Mouse (Mus musculus) liver, adult 2 months (tissue): ENCODE data around the gene Ttc34. TPM values are rescaled to one million over a fixed set of nuclear protein-coding genes. Genes with fewer than 3 reads are reported as not detected.

Source experiments
- DNase-seq: peaks from one replicate; pipeline ENCODE4 v3.0.0-alpha.2; 2011; ENCODE audit warnings: low read depth, low spot score; ENCODE audit errors: extremely low read depth
- H3K27ac ChIP-seq: fragments of 200-500 bp; replicated peaks from 2 replicates; pipeline ENCODE4 v1.5.1; 2012; ENCODE audit warnings: low read depth, mild to moderate bottlenecking, control low read depth, inconsistent platforms, low read length; ENCODE audit not compliant: insufficient read depth
- H3K27me3 ChIP-seq: fragments of 200-500 bp; 2 replicates; pipeline ENCODE4 v1.6.1; 2012; ENCODE audit warnings: mild to moderate bottlenecking, moderate library complexity, low read length, inconsistent platforms; ENCODE audit not compliant: control insufficient read depth, insufficient read depth
- H3K36me3 ChIP-seq: fragments of 200-500 bp; 2 replicates; pipeline ENCODE4 v1.6.1; 2012; ENCODE audit warnings: low read length, inconsistent platforms; ENCODE audit not compliant: control insufficient read depth, insufficient read depth
- H3K4me1 ChIP-seq: fragments of 200-500 bp; 2 replicates; pipeline ENCODE4 v1.6.1; 2011; ENCODE audit warnings: low read length; ENCODE audit not compliant: control insufficient read depth, insufficient read depth
- H3K4me3 ChIP-seq: fragments of 200-500 bp; 2 replicates; pipeline ENCODE4 v1.5.1; 2011; ENCODE audit warnings: low read depth, mild to moderate bottlenecking, control low read depth, low read length, moderate library complexity; ENCODE audit not compliant: insufficient read depth
- H3K79me2 ChIP-seq: fragments of 200-500 bp; 2 replicates; pipeline ENCODE4 v1.6.1; 2012; ENCODE audit warnings: inconsistent platforms, mild to moderate bottlenecking, low read length, moderate library complexity; ENCODE audit not compliant: control insufficient read depth, insufficient read depth
- H3K9ac ChIP-seq: fragments of 200-500 bp; 2 replicates; pipeline ENCODE4 v1.6.1; 2012; ENCODE audit warnings: low read depth, mild to moderate bottlenecking, control low read depth, inconsistent platforms, low read length
- CTCF ChIP-seq: fragments of 200-500 bp; IDR thresholded peaks from 2 replicates; pipeline ENCODE4 v1.5.1; 2011; ENCODE audit warnings: low read depth, low read length, control low read depth
- POLR2A ChIP-seq: fragments of 200-500 bp; IDR thresholded peaks from 2 replicates; pipeline ENCODE4 v1.6.1; 2011; ENCODE audit warnings: low read length, control low read depth; ENCODE audit not compliant: insufficient read depth; ENCODE audit errors: extremely low read depth
- WGBS: fragments of 180-500 bp; shearing (Covaris S2); methylation state at CpG from one replicate; pipeline ENCODE4 v1.1.7; 2018; 5-methylcytosine and 5-hydroxymethylcytosine counted together
- polyA plus RNA-seq: library from polyadenylated mRNA; depleted of rRNA; stranded (reverse); fragments of >200 nt; gene quantifications from 2 replicates; pipeline ENCODE4 v1.2.3, GENCODE M21; 2012
- total RNA-seq: library from RNA; depleted of rRNA; stranded (reverse); fragments of >200 nt; gene quantifications from 2 replicates; pipeline ENCODE4 v1.2.3, GENCODE M21; 2014

Ttc34 gene
- total and polyA plus RNA-seq, 2 experiments: 0.05 TPM; not detected in 1

GRCm38 (mm10) chr4:154836183-154836915 is 910 bp upstream of the Ttc34 start:
- H3K79me2 ChIP-seq: no peaks in the 10 kb centered on the region
- no peak overlapping the region for H3K27ac ChIP-seq
- TF ChIP-seq CTCF: no peak
- no peak for TF ChIP-seq POLR2A
- no peak overlapping the region for H3K4me3 ChIP-seq
- DNase-seq: no peak
- H3K9ac ChIP-seq: no peak overlapping the region
- no peaks in the 10 kb centered on the region for H3K36me3 ChIP-seq
- no peaks in the 10 kb centered on the region for H3K4me1 ChIP-seq
- H3K27me3 ChIP-seq: no peaks in the 10 kb centered on the region
- WGBS: 76% methylated on average over 7 of the region's 7 CpGs

GRCm38 (mm10) chr4:154838741-154839140 is 1.5 kb downstream of the Ttc34 start:
- no peak for DNase-seq
- H3K27ac ChIP-seq: no peak overlapping the region
- no peak overlapping the region for H3K9ac ChIP-seq
- TF ChIP-seq POLR2A (no peak), CTCF (no peak)
- H3K4me1 ChIP-seq: no peaks in the 10 kb centered on the region
- H3K36me3 ChIP-seq: no peaks in the 10 kb centered on the region
- H3K27me3 ChIP-seq: no peaks in the 10 kb centered on the region
- WGBS: 85% methylated on average over 13 of the region's 13 CpGs
- no peaks in the 10 kb centered on the region for H3K79me2 ChIP-seq
- H3K4me3 ChIP-seq: no peak overlapping the region

GRCm38 (mm10) chr4:154839406-154839805 is 2.1 kb downstream of the Ttc34 start:
- H3K27me3 ChIP-seq: no peaks in the 10 kb centered on the region

GRCm38 (mm10) chr4:154852696-154853095 is 15.4 kb downstream of the Ttc34 start:
- Histone ChIP-seq H3K4me1 (no peaks in the 10 kb centered on the region), H3K36me3 (no peaks in the 10 kb centered on the region), H3K4me3 (no peak overlapping the region), H3K27ac (no peak overlapping the region), H3K27me3 (peaks cover 6% of the 10 kb centered on the region), H3K79me2 (no peaks in the 10 kb centered on the region), H3K9ac (no peak overlapping the region)
- WGBS: 96% methylated on average over 1 of the region's 1 CpGs
- TF ChIP-seq POLR2A: no peak
- no peak for TF ChIP-seq CTCF
- DNase-seq: no peak

More at GRCm38 (mm10) chr4:154839406-154839805, 2.1 kb downstream of the Ttc34 start:
- TF ChIP-seq CTCF: no peak
- no peak for TF ChIP-seq POLR2A
- no peaks in the 10 kb centered on the region for H3K36me3 ChIP-seq
- no peak overlapping the region for H3K9ac ChIP-seq
- H3K27ac ChIP-seq: no peak overlapping the region
- no peak overlapping the region for H3K4me3 ChIP-seq
- H3K4me1 ChIP-seq: no peaks in the 10 kb centered on the region
- 37% methylated on average over 11 of the region's 11 CpGs for WGBS
- no peak for DNase-seq
- no peaks in the 10 kb centered on the region for H3K79me2 ChIP-seq

GRCm38 (mm10) chr4:154853881-154854280 is 16.6 kb downstream of the Ttc34 start:
- H3K4me1 ChIP-seq: no peaks in the 10 kb centered on the region
- whole genome bisulfite sequencing: 68% methylated on average over 4 of the region's 4 CpGs
- no peaks in the 10 kb centered on the region for H3K79me2 ChIP-seq
- H3K27me3 ChIP-seq: peaks cover 6% of the 10 kb centered on the region
- H3K9ac ChIP-seq: no peak overlapping the region
- no peak overlapping the region for H3K4me3 ChIP-seq
- H3K36me3 ChIP-seq: no peaks in the 10 kb centered on the region
- H3K27ac ChIP-seq: no peak overlapping the region
- TF ChIP-seq POLR2A: no peak
- no peak for TF ChIP-seq CTCF
- no peak for DNase-seq

- H3K27ac ChIP-seq: no peak overlapping the region
- H3K4me1 ChIP-seq: no peaks in the 10 kb centered on the region
- TF ChIP-seq CTCF (no peak), POLR2A (no peak)
- no peaks in the 10 kb centered on the region for H3K79me2 ChIP-seq
- H3K27me3 ChIP-seq: peaks cover 6% of the 10 kb centered on the region
- no peak overlapping the region for H3K4me3 ChIP-seq
- no peak overlapping the region for H3K9ac ChIP-seq
- 54% methylated on average over 12 of the region's 12 CpGs for whole genome bisulfite sequencing
- no peak for DNase-seq
- no peaks in the 10 kb centered on the region for H3K36me3 ChIP-seq
These were observed 17.6 kb downstream of the Ttc34 start for GRCm38 (mm10) chr4:154854676-154855345.
